Mouse (Mus musculus) kidney, postnatal 25 days (tissue): ENCODE measurements around the gene Olfr774.
"Not testable (repeated sequence)": the region's sequence is repeated elsewhere in the genome, so short reads cannot be mapped to it uniquely, and the experiment has no call there.

Experiments
- DNase-seq, 2 experiments: peaks; one replicate each; pipeline ENCODE4 v3.0.0; 2021; ENCODE audit warnings: mixed read lengths in 2 of 2

The Olfr774 gene

GRCm38 (mm10) chr10:129235904-129236303, at the start of gene Olfr774:
Gene Olfr774 (plus strand): TSS chr10:129236204.
- no peak for DNase-seq

GRCm38 (mm10) chr10:129187319-129187718, 48.7 kb upstream of the Olfr774 start, which contains the start of gene Olfr773:
Gene Olfr773 (minus strand): TSS chr10:129187419.
- not testable (repeated sequence) for DNase-seq

- DNase-seq, result no peak
Measured at GRCm38 (mm10) chr10:129230737-129231136, 5.3 kb upstream of the Olfr774 start.

GRCm38 (mm10) chr10:129248112-129248511, 12.1 kb downstream of the Olfr774 start, which contains the start of gene Olfr775:
Gene Olfr775 (plus strand): TSS chr10:129248412.
- DNase-seq, result no peak

GRCm38 (mm10) chr10:129258827-129259226, 22.8 kb downstream of the Olfr774 start, which contains the start of gene Olfr776:
Gene Olfr776 (plus strand): TSS chr10:129259127.
- no peak for DNase-seq

GRCm38 (mm10) chr10:129271081-129271535, 35.1 kb downstream of the Olfr774 start, which contains the start of gene Olfr777:
Gene Olfr777 (minus strand): TSS chr10:129271485.
- DNase-seq, result no peak
